Mouse (Mus musculus) MEL-GATA-1-ER (cell line): ENCODE data around the gene C130032M10Rik.

Experiments used
- DNase-seq: peaks from one replicate; pipeline ENCODE4 v3.0.0-alpha.2; 2012; ENCODE audit warnings: low read depth; ENCODE audit errors: extremely low read depth

Gene C130032M10Rik

GRCm38 (mm10) chr9:114515364-114515763 lies at the start of gene C130032M10Rik:
C130032M10Rik (plus strand) TSS chr9:114515697.
- DNase-seq: no peak

- no peak for DNase-seq
These were observed 48.6 kb upstream of the C130032M10Rik start for GRCm38 (mm10) chr9:114466871-114467270.

- no peak for DNase-seq
These were observed 47.3 kb upstream of the C130032M10Rik start for GRCm38 (mm10) chr9:114468217-114468616.

GRCm38 (mm10) chr9:114468701-114469100 lies 46.8 kb upstream of the C130032M10Rik start:
- DNase-seq: no peak

- no peak for DNase-seq
These were observed 43.6 kb upstream of the C130032M10Rik start for GRCm38 (mm10) chr9:114471892-114472291.

- no peak for DNase-seq
These were observed 38.5 kb upstream of the C130032M10Rik start for GRCm38 (mm10) chr9:114477019-114477418.

- no peak for DNase-seq
These were observed 34.6 kb upstream of the C130032M10Rik start for GRCm38 (mm10) chr9:114480940-114481339.

GRCm38 (mm10) chr9:114484771-114485170 lies 30.7 kb upstream of the C130032M10Rik start:
- no peak for DNase-seq

GRCm38 (mm10) chr9:114486808-114487207 lies 28.7 kb upstream of the C130032M10Rik start:
- no peak for DNase-seq

GRCm38 (mm10) chr9:114487481-114488258 lies 27.8 kb upstream of the C130032M10Rik start:
- DNase-seq: no peak

- DNase-seq: no peak
These were observed 19.0 kb upstream of the C130032M10Rik start for GRCm38 (mm10) chr9:114496469-114496868.

- DNase-seq: peak; percentile 46
These were observed 17.3 kb upstream of the C130032M10Rik start for GRCm38 (mm10) chr9:114498218-114498617.

GRCm38 (mm10) chr9:114499783-114500515 lies 15.5 kb upstream of the C130032M10Rik start:
- DNase-seq: peak; percentile 66

- DNase-seq: peak; percentile 67
These were observed 14.4 kb upstream of the C130032M10Rik start for GRCm38 (mm10) chr9:114501111-114501510.

- peak; percentile 46 for DNase-seq
These were observed 13.6 kb upstream of the C130032M10Rik start for GRCm38 (mm10) chr9:114501913-114502312.

- DNase-seq: peak; percentile 21
These were observed 12.6 kb upstream of the C130032M10Rik start for GRCm38 (mm10) chr9:114502711-114503427.

- no peak for DNase-seq
These were observed 10.7 kb upstream of the C130032M10Rik start, which contains the start of gene Ccr4 for GRCm38 (mm10) chr9:114504816-114505215. Ccr4 (minus strand) TSS chr9:114504916.

GRCm38 (mm10) chr9:114506564-114506963 lies 8.9 kb upstream of the C130032M10Rik start:
- DNase-seq: no peak

GRCm38 (mm10) chr9:114507421-114507820 lies 8.1 kb upstream of the C130032M10Rik start:
- no peak for DNase-seq

- DNase-seq: no peak
These were observed 5.7 kb upstream of the C130032M10Rik start for GRCm38 (mm10) chr9:114509785-114510184.

GRCm38 (mm10) chr9:114512831-114513230 lies 2.7 kb upstream of the C130032M10Rik start:
- DNase-seq: no peak
